Mouse (Mus musculus) ovary, postnatal 14 days (tissue): ENCODE measurements around the gene Pip5k1a.
"Not testable (repeated sequence)": the region's sequence is repeated elsewhere in the genome, so short reads cannot be mapped to it uniquely, and the experiment has no call there.

Experiments
- DNase-seq: peaks from one replicate; pipeline ENCODE4 v3.0.0; 2022; ENCODE audit warnings: low spot score

Pip5k1a gene

GRCm38 (mm10) chr3:95042166-95042837 is 64.4 kb downstream of the Pip5k1a start, which contains the start of gene Psmd4:
TSS of gene Psmd4 (minus strand) at chr3:95042614.
- DNase-seq: peak; percentile 94

- no peak for DNase-seq
These were observed 65.1 kb downstream of the Pip5k1a start for GRCm38 (mm10) chr3:95041625-95042024.

GRCm38 (mm10) chr3:95029953-95030352 is 76.8 kb downstream of the Pip5k1a start:
- no peak for DNase-seq

DNA sequence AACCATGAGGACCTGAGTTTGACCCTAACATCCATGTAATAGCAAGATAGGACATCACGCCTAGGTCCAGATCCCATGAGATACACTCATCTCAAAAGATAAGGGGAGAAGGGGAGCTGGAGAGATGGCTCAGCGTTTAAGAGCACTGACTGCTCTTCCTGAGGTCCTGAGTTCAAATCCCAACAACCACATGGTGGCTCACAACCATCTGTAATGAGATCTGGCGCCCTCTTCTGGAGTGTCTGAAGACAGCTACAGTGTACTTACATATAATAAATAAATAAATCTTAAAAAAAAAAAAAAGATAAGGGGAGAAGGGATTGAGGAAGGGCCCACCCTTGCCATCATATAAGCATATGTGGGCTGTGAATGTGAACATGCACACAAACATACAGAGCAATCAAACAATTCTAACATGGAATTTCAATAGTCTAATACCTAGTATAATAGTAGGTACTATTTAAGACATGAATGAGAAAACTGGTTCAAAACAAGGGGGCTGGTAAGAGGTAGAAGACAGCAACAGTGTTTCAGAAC is 77.4 kb downstream of the Pip5k1a start:
- not testable (repeated sequence) for DNase-seq

- no peak for DNase-seq
These were observed 78.1 kb downstream of the Pip5k1a start for GRCm38 (mm10) chr3:95028603-95029002.

- no peak for DNase-seq
These were observed 79.0 kb downstream of the Pip5k1a start for GRCm38 (mm10) chr3:95027701-95028100.

GRCm38 (mm10) chr3:95027057-95027645 is 79.6 kb downstream of the Pip5k1a start:
- no peak for DNase-seq

DNA sequence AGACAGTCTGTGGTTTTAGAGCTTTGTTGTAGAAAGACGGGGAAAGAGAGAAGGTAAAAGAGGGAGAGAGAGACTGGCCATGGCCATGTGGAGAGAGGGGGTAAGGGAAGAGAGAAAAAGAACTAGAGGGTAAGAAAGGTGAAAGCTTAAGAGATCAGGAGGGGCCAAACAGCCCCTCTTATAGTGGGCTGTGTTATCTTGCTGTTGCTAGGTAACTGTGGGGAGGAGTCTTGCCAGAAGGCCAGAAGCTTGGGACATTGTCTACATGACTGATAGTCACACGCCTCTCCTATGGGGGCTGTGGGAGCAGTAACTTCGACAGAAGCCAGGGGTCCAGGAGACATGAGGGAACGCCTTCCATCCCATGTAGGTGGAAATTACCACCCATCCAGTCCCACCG is 81.5 kb downstream of the Pip5k1a start:
- DNase-seq: no peak

GRCm38 (mm10) chr3:95024551-95024950 is 82.2 kb downstream of the Pip5k1a start:
- DNase-seq: peak; percentile 13

DNA sequence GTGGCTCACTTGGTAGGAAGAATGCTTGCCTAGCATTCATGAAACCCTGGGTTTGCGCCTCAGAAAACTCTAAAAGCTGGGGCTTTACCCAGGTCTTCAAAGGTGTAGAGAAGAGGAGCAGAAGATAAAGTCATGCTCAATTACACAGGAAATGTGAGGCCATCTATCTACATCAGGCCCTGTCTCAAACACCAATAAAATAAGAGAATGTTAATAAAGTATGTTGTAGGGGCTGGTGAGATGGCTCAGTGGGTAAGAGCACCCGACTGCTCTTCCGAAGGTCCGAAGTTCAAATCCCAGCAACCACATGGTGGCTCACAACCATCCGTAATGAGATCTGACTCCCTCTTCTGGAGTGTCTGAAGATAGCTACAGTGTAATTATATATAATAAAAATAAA is 85.8 kb downstream of the Pip5k1a start:
- DNase-seq: not testable (repeated sequence)

GRCm38 (mm10) chr3:95018741-95019140 is 88.0 kb downstream of the Pip5k1a start:
- no peak for DNase-seq

DNA sequence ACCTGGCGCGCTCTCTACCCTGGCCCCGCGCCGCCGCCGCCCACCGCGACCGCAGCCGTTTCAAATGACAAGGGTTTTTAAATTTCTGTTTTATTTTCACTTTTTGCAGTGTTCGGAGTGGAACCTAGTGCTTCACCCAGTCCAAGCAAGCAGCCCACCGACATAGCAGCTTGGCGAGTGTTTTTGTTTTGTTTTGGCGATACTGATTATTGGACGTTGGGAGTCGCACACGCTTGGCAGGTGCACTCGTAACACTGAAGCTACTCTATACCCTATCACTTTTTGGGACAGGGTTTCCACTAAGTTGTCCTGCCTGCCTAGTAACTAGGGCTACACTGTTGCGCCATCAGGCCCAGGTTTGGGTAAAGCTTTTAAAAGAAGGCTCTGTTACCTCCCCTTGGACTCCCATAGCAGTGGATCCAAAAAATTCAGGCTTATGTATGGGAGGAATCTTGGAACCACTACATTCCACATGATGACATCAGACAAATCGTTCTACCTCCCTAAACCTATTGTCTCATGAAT is 90.1 kb downstream of the Pip5k1a start:
- DNase-seq: no peak

GRCm38 (mm10) chr3:95015891-95016531 is 90.7 kb downstream of the Pip5k1a start:
- DNase-seq: peak; percentile 87

GRCm38 (mm10) chr3:95015337-95015872 is 91.3 kb downstream of the Pip5k1a start, which contains the start of gene Zfp687:
TSS of gene Zfp687 (minus strand) at chr3:95015448.
- DNase-seq: peak; percentile 99

DNA sequence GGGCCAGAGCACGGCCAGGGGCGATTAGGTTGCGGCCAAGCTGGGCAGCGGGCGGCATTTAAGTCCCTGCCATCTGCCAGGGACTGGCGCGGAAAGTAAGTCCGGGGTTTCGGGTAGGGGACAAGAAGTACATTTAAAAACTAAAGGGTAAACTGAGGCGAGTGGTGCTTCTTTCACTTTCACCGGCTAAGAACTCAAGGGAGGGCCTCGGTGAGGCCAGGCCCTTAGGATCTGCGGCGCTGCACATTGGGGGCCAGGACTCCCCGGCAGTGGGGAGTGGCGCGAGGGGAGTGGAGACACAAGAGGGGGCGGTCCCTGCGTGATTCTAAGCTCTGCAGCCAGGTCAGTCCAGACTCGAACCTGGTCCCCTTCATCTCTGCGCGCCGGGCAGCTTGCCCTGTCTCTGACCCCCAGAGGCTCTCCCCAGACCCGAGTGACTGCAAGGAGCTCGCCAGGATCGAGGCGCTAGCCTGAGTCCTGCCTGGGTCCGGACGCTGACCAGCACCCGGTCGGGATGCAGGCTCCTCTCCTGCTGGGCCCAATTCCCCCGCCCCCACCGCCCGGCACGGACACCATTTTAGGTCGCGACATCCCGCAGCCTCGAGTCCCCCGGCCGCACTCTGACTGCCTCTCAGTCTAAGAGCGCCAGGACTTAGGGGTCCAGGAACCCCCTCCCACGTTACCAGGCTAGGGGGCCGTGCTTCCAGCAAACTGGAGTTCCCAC is 92.1 kb downstream of the Pip5k1a start:
- peak; percentile 33 for DNase-seq

DNA sequence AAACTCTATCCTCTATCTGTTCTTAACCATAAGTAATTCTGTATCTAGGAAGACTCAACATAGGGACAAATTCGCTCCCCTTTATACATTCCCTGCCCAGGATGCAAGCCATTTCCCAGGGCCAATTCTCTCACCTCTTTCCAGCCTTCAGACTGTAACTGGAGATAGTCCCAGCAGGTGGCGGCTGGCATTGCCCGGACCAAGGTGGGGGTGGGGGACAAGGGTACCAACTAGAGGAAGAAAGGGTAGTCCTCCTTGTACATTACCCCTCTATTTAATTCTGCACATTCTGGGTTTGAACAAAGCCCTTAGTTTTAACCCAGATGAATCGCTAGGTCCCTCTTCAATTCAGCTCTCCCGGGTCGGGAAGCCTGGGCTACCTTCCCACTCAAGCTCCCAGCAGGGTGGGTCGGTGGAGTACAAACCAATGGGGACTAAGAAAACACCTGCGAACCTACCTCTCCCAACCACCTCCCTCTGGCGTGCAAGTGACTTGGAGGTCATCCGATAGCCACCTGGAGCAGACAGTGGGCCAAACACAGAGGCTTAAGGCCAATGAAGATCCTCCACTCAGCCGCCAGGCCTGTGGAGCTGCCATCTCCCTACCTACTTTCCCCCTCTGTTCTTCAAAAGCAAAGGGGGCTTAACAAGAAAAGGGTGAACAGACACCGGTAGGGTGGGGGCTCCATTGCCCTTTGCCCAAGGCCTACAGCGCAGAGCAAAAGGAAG is 92.9 kb downstream of the Pip5k1a start:
- no peak for DNase-seq

GRCm38 (mm10) chr3:95012982-95013381 is 93.7 kb downstream of the Pip5k1a start:
- no peak for DNase-seq

- DNase-seq: no peak
These were observed 96.3 kb downstream of the Pip5k1a start for GRCm38 (mm10) chr3:95010396-95010795.
